Mouse (Mus musculus): ENCODE results near the gene Mdm4.

- TF ChIP-seq GABPA (IDR thresholded peaks at IDR 0.05; ENCODE audit: low read depth, low read length): no peak
- no peak for TF ChIP-seq POLR2A (IDR thresholded peaks at IDR 0.05; ENCODE audit: control insufficient read depth in 1 of 2, insufficient read depth in 1 of 2, low read depth in 1 of 2, low read length in 2 of 2, poor library complexity in 1 of 2)
- TF ChIP-seq USF1 (IDR thresholded peaks at IDR 0.05; ENCODE audit: low read depth, low read length): no peak
- no peak for TF ChIP-seq CTCF (IDR thresholded peaks at IDR 0.05 in 2 of 3, conservative IDR thresholded peaks at IDR 0.05 in 1 of 3; ENCODE audit: control insufficient read depth in 1 of 3, insufficient read depth in 1 of 3, low read depth in 2 of 3, low read length in 3 of 3, poor library complexity in 1 of 3, severe bottlenecking in 1 of 3)
- no peak for TF ChIP-seq SMC3 (IDR thresholded peaks at IDR 0.05; ENCODE audit: low read depth, low read length)
- TF ChIP-seq ETS1 (IDR thresholded peaks at IDR 0.05; ENCODE audit: low read depth, low read length): no peak
- TF ChIP-seq EP300 (IDR thresholded peaks at IDR 0.05; ENCODE audit: low read depth in 1 of 2, low read length in 2 of 2): no peak
- no peak for TF ChIP-seq ZKSCAN1 (IDR thresholded peaks at IDR 0.05; ENCODE audit: low read depth, low read length)
- no peak for TF ChIP-seq POLR2AphosphoS5 (IDR thresholded peaks at IDR 0.05; ENCODE audit: borderline replicate concordance, low read depth, low read length)
- TF ChIP-seq HCFC1 (IDR thresholded peaks at IDR 0.05; ENCODE audit: low read depth, low read length): no peak
- no peak for TF ChIP-seq POLR2AphosphoS2 (IDR thresholded peaks at IDR 0.05; ENCODE audit: low read length)
- TF ChIP-seq MAFK (IDR thresholded peaks at IDR 0.05; ENCODE audit: borderline replicate concordance, low read depth, low read length): no peak
These were observed 68.6 kb downstream of the Mdm4 start for GRCm38 (mm10) chr1:132961751-132962150.

Data from MEL (cell line).